Mouse (Mus musculus) midbrain, embryonic 14.5 days (tissue): ENCODE measurements around the gene Plgrkt. TPM values are rescaled to one million over a fixed set of nuclear protein-coding genes. Genes with fewer than 3 reads are reported as not detected.

Experiments
- ATAC-seq: fragments of 200-750 bp; cut with Nextera tagmentation; 2 replicates; pipeline ENCODE4 v1.8.0; 2017; ENCODE audit warnings: moderate number of reproducible peaks, moderate library complexity; ENCODE audit not compliant: low FRiP score, low TSS enrichment
- DNase-seq: peaks from one replicate; pipeline ENCODE4 v3.0.0-alpha.2; 2015
- H3K27ac ChIP-seq: fragments of 300-500 bp; sonication (generic); replicated peaks from 2 replicates; pipeline ENCODE4 v1.5.1; 2014; ENCODE audit warnings: mild to moderate bottlenecking, low read depth, low read length, moderate library complexity
- H3K27me3 ChIP-seq: fragments of 300-500 bp; sonication (generic); 2 replicates; pipeline ENCODE4 v1.6.1; 2014; ENCODE audit warnings: low read length, control low read depth, mixed read lengths; ENCODE audit not compliant: control insufficient read depth, insufficient read depth
- H3K36me3 ChIP-seq: fragments of 300-500 bp; sonication (generic); 2 replicates; pipeline ENCODE4 v1.6.1; 2014; ENCODE audit warnings: low read length, control low read depth; ENCODE audit not compliant: control insufficient read depth, insufficient read depth
- H3K4me1 ChIP-seq: fragments of 300-500 bp; sonication (generic); 2 replicates; pipeline ENCODE4 v1.6.1; 2014; ENCODE audit warnings: mild to moderate bottlenecking, antibody characterized with exemption, low read length, control low read depth; ENCODE audit not compliant: control insufficient read depth, insufficient read depth
- H3K4me2 ChIP-seq: fragments of 300-500 bp; sonication (generic); 2 replicates; pipeline ENCODE4 v1.6.1; 2014; ENCODE audit warnings: mild to moderate bottlenecking, low read length, moderate library complexity
- H3K4me3 ChIP-seq: fragments of 300-500 bp; sonication (generic); replicated peaks from 2 replicates; pipeline ENCODE4 v1.5.1; 2014; ENCODE audit warnings: low read depth, low read length
- H3K9ac ChIP-seq: fragments of 300-500 bp; sonication (generic); replicated peaks from 2 replicates; pipeline ENCODE4 v1.6.1; 2014; ENCODE audit warnings: mild to moderate bottlenecking, low read length, moderate library complexity
- H3K9me3 ChIP-seq: fragments of 300-500 bp; sonication (generic); 2 replicates; pipeline ENCODE4 v1.6.1; 2016; ENCODE audit warnings: low read length, control low read depth, mixed read lengths; ENCODE audit not compliant: control insufficient read depth
- WGBS: fragments of 180-500 bp; shearing (Covaris S2); extraction: QIAGEN DNeasy Blood & Tissue Kit; methylation state at CpG from one replicate; pipeline ENCODE4 v1.1.7; 2014; 5-methylcytosine and 5-hydroxymethylcytosine counted together
- polyA plus RNA-seq: library from polyadenylated mRNA; unstranded; fragments of >200 nt; fragmentation: Nextera tagmentation; extraction: Ambion mirVana; gene quantifications from 2 replicates; pipeline ENCODE4 v1.2.1, GENCODE M21; 2014

The Plgrkt gene
- polyA plus RNA-seq, 1 experiment from 2014 or later = 102 TPM

- 92% methylated on average over 4 of the region's 4 CpGs for WGBS
Measured at GRCm38 (mm10) chr19:29403251-29403650, 36.1 kb upstream of the Plgrkt start.

GRCm38 (mm10) chr19:29402621-29403020 is 35.4 kb upstream of the Plgrkt start:
- Histone ChIP-seq H3K4me3 (no peak overlapping the region), H3K4me2 (no peak overlapping the region), H3K9ac (no peak overlapping the region), H3K27ac (no peak overlapping the region), H3K4me1 (no peaks in the 10 kb centered on the region), H3K9me3 (0 out of 2 replicates have a peak, but pooled peaks cover 2% of the 10 kb centered on the region), H3K27me3 (no peaks in the 10 kb centered on the region), H3K36me3 (no peaks in the 10 kb centered on the region)
- ATAC-seq (no peak), DNase-seq (no peak)
- WGBS = 96% methylated on average over 4 of the region's 4 CpGs

More at GRCm38 (mm10) chr19:29403251-29403650, 36.1 kb upstream of the Plgrkt start:
- Histone ChIP-seq H3K4me2 (no peak overlapping the region), H3K27ac (no peak overlapping the region), H3K27me3 (no peaks in the 10 kb centered on the region), H3K9me3 (0 out of 2 replicates have a peak, but pooled peaks cover 2% of the 10 kb centered on the region), H3K4me3 (no peak overlapping the region), H3K9ac (no peak overlapping the region), H3K36me3 (no peaks in the 10 kb centered on the region), H3K4me1 (no peaks in the 10 kb centered on the region)
- DNase-seq = no peak
- ATAC-seq = no peak

GRCm38 (mm10) chr19:29400466-29400865 is 33.3 kb upstream of the Plgrkt start:
- H3K36me3 ChIP-seq = no peaks in the 10 kb centered on the region
- H3K27me3 ChIP-seq = no peaks in the 10 kb centered on the region
- no peak overlapping the region for H3K27ac ChIP-seq
- DNase-seq = no peak
- no peak overlapping the region for H3K9ac ChIP-seq
- ATAC-seq = no peak
- H3K9me3 ChIP-seq = 0 out of 2 replicates have a peak, but pooled peaks cover 2% of the 10 kb centered on the region
- H3K4me1 ChIP-seq = no peaks in the 10 kb centered on the region
- WGBS = 85% methylated on average over 3 of the region's 3 CpGs
- H3K4me2 ChIP-seq = no peak overlapping the region
- no peak overlapping the region for H3K4me3 ChIP-seq

- H3K9me3 ChIP-seq = 0 out of 2 replicates have a peak, but pooled peaks cover 2% of the 10 kb centered on the region
- ATAC-seq (no peak), DNase-seq (no peak)
- H3K4me2 ChIP-seq = no peak overlapping the region
- no peaks in the 10 kb centered on the region for H3K4me1 ChIP-seq
- no peak overlapping the region for H3K9ac ChIP-seq
- no peaks in the 10 kb centered on the region for H3K27me3 ChIP-seq
- no peak overlapping the region for H3K4me3 ChIP-seq
- WGBS = 84% methylated on average over 4 of the region's 4 CpGs
- H3K27ac ChIP-seq = no peak overlapping the region
- H3K36me3 ChIP-seq = no peaks in the 10 kb centered on the region
Measured at GRCm38 (mm10) chr19:29399786-29400185, 32.6 kb upstream of the Plgrkt start.

- Histone ChIP-seq H3K4me2 (no peak overlapping the region), H3K9ac (no peak overlapping the region), H3K36me3 (no peaks in the 10 kb centered on the region), H3K4me3 (no peak overlapping the region), H3K4me1 (no peaks in the 10 kb centered on the region), H3K27me3 (no peaks in the 10 kb centered on the region), H3K27ac (no peak overlapping the region), H3K9me3 (0 out of 2 replicates have a peak, but pooled peaks cover 2% of the 10 kb centered on the region)
- WGBS = 78% methylated on average over 1 of the region's 1 CpGs
- ATAC-seq (no peak), DNase-seq (no peak)
Measured at GRCm38 (mm10) chr19:29396353-29396752, 29.2 kb upstream of the Plgrkt start.

- WGBS = 100% methylated on average over 2 of the region's 2 CpGs
- no peak for DNase-seq
- no peak overlapping the region for H3K9ac ChIP-seq
- no peaks in the 10 kb centered on the region for H3K27me3 ChIP-seq
- no peaks in the 10 kb centered on the region for H3K36me3 ChIP-seq
- H3K9me3 ChIP-seq = no peaks in the 10 kb centered on the region
- no peaks in the 10 kb centered on the region for H3K4me1 ChIP-seq
- H3K4me2 ChIP-seq = no peak overlapping the region
- no peak overlapping the region for H3K27ac ChIP-seq
- ATAC-seq = no peak
- no peak overlapping the region for H3K4me3 ChIP-seq
Measured at GRCm38 (mm10) chr19:29394721-29395120, 27.5 kb upstream of the Plgrkt start.

- DNase-seq (no peak), ATAC-seq (no peak)
- H3K27me3 ChIP-seq = no peaks in the 10 kb centered on the region
- no peaks in the 10 kb centered on the region for H3K9me3 ChIP-seq
- WGBS = 93% methylated on average over 9 of the region's 9 CpGs
- H3K9ac ChIP-seq = no peak overlapping the region
- H3K36me3 ChIP-seq = no peaks in the 10 kb centered on the region
- H3K4me1 ChIP-seq = no peaks in the 10 kb centered on the region
- H3K27ac ChIP-seq = no peak overlapping the region
- no peak overlapping the region for H3K4me3 ChIP-seq
- H3K4me2 ChIP-seq = no peak overlapping the region
Measured at GRCm38 (mm10) chr19:29393333-29393732, 26.1 kb upstream of the Plgrkt start.

- Histone ChIP-seq H3K4me2 (no peak overlapping the region), H3K4me1 (no peaks in the 10 kb centered on the region), H3K27me3 (no peaks in the 10 kb centered on the region), H3K9ac (no peak overlapping the region), H3K9me3 (no peaks in the 10 kb centered on the region), H3K36me3 (no peaks in the 10 kb centered on the region), H3K27ac (no peak overlapping the region), H3K4me3 (no peak overlapping the region)
- 75% methylated on average over 4 of the region's 4 CpGs for WGBS
- no peak for DNase-seq
- no peak for ATAC-seq
Measured at GRCm38 (mm10) chr19:29391279-29391678, 24.1 kb upstream of the Plgrkt start.

GRCm38 (mm10) chr19:29390483-29390882 is 23.3 kb upstream of the Plgrkt start:
- no peaks in the 10 kb centered on the region for H3K4me1 ChIP-seq
- no peak overlapping the region for H3K4me3 ChIP-seq
- DNase-seq = no peak
- ATAC-seq = no peak
- H3K9me3 ChIP-seq = no peaks in the 10 kb centered on the region
- H3K4me2 ChIP-seq = no peak overlapping the region
- H3K9ac ChIP-seq = no peak overlapping the region
- H3K27me3 ChIP-seq = no peaks in the 10 kb centered on the region
- no peak overlapping the region for H3K27ac ChIP-seq
- 92% methylated on average over 5 of the region's 5 CpGs for WGBS
- no peaks in the 10 kb centered on the region for H3K36me3 ChIP-seq
